Mouse (Mus musculus) urinary bladder, postnatal 36 days (tissue): ENCODE data around the gene Nckipsd.
A peak's percentile ranks its signal among the peaks of the same experiment; 100 is the strongest.

ENCODE experiments used
- DNase-seq, 2 experiments: peaks; one replicate each; pipeline ENCODE4 v3.0.0; 2022; ENCODE audit warnings: low spot score in 2 of 2, mixed read lengths in 1 of 2

Nckipsd gene

GRCm38 (mm10) chr9:108848419-108848818, 40.3 kb downstream of the Nckipsd start:
- DNase-seq: no peak

GRCm38 (mm10) chr9:108852976-108853375, 44.8 kb downstream of the Nckipsd start, which contains the start of gene Slc26a6:
TSS of gene Slc26a6 (plus strand) at chr9:108853283.
- DNase-seq: peak in 1 of 2 experiments; percentile 27

GRCm38 (mm10) chr9:108853635-108854240, 45.6 kb downstream of the Nckipsd start:
- DNase-seq: peak; percentile 87 to 91

GRCm38 (mm10) chr9:108854241-108854696, 46.1 kb downstream of the Nckipsd start:
- peak; percentile 74 to 85 for DNase-seq

GRCm38 (mm10) chr9:108855335-108855734, 47.2 kb downstream of the Nckipsd start:
- DNase-seq: no peak

- DNase-seq: no peak
Observed at GRCm38 (mm10) chr9:108858792-108859527, 50.8 kb downstream of the Nckipsd start.
